Comparison of ENCODE assay signal across 7 mouse cellular contexts in genomic region chr13:55622156-55622648, GRCm38 (mm10). TPM values are rescaled to one million over a fixed set of nuclear protein-coding genes. Genes with fewer than 3 reads are reported as not detected.
DNase-seq lines count a peak whose midpoint lies in the region; ATAC-seq and TF ChIP-seq lines count a peak whose summit lies in the region.
"Not testable (repeated sequence)": the region's sequence is repeated elsewhere in the genome, so short reads cannot be mapped to it uniquely, and the experiment has no call there.

No protein-coding gene starts in this region.

- peaks cover 36% of the 10 kb centered on the region for H3K79me2 ChIP-seq in macrophage (ENCODE audit: inconsistent target)

- TF ChIP-seq CTCF in cerebellum, adult 2 months (IDR thresholded peaks at IDR 0.05; ENCODE audit: borderline replicate concordance, insufficient read depth, low read depth, low read length); heart, postnatal 0 days (IDR thresholded peaks at IDR 0.05; ENCODE audit: low read depth); kidney, adult 2 months (conservative IDR thresholded peaks at IDR 0.05; ENCODE audit: insufficient read depth, insufficient read length, low read depth, low read length): not testable (repeated sequence)

- TF ChIP-seq EP300 in heart, postnatal 0 days (IDR thresholded peaks at IDR 0.05; ENCODE audit: low read depth) = not testable (repeated sequence)

- peak overlapping the region; percentile 83 for H3K9ac ChIP-seq in forebrain, embryonic 13.5 days
- H3K9ac ChIP-seq in heart, postnatal 0 days (replicated peaks; ENCODE audit: low read depth, low read length) = peak overlapping the region; percentile 82
- H3K9ac ChIP-seq in limb, embryonic 15.5 days = peak overlapping the region; percentile 35
- peak overlapping the region; percentile 62 for H3K9ac ChIP-seq in neural tube, embryonic 14.5 days (replicated peaks; ENCODE audit: low read depth, low read length)

- H3K27me3 ChIP-seq in cerebellum, adult 2 months (ENCODE audit: control insufficient read depth, insufficient read depth, low read length); forebrain, embryonic 13.5 days; heart, postnatal 0 days (ENCODE audit: control insufficient read depth, insufficient read depth, low read length); kidney, adult 2 months (replicated peaks; ENCODE audit: control insufficient read depth, insufficient read depth, low read length); limb, embryonic 15.5 days; neural tube, embryonic 14.5 days (ENCODE audit: control insufficient read depth, insufficient read depth, low read length): not testable (repeated sequence)

- 19% methylated on average over 20 of the region's 20 CpGs for WGBS in cerebellum, adult 2 months
- 25% methylated on average over 20 of the region's 20 CpGs for WGBS in forebrain, embryonic 13.5 days
- WGBS in heart, postnatal 0 days = 17% methylated on average over 20 of the region's 20 CpGs
- WGBS in kidney, adult 2 months = 14% methylated on average over 20 of the region's 20 CpGs
- WGBS in limb, embryonic 15.5 days = 21% methylated on average over 20 of the region's 20 CpGs
- WGBS in macrophage (ENCODE audit: missing documents) = 3% methylated on average over 19 of the region's 20 CpGs
- 23% methylated on average over 20 of the region's 20 CpGs for WGBS in neural tube, embryonic 14.5 days

- H3K4me2 ChIP-seq in forebrain, embryonic 13.5 days = peak overlapping the region; percentile 87
- peak overlapping the region; percentile 69 for H3K4me2 ChIP-seq in heart, postnatal 0 days (ENCODE audit: low read depth, low read length)
- peak overlapping the region; percentile 61 for H3K4me2 ChIP-seq in limb, embryonic 15.5 days
- peak overlapping the region; percentile 90 for H3K4me2 ChIP-seq in neural tube, embryonic 14.5 days (ENCODE audit: low read depth, low read length)

- not testable (repeated sequence) for H3K27ac ChIP-seq in cerebellum, adult 2 months (ENCODE audit: insufficient read depth, low read length)
- H3K27ac ChIP-seq in forebrain, embryonic 13.5 days = peak overlapping the region; percentile 81
- H3K27ac ChIP-seq in heart, postnatal 0 days (ENCODE audit: low read depth) = peak overlapping the region; percentile 75
- peak overlapping the region; percentile 90; the same call in 1 of the 2 replicates for H3K27ac ChIP-seq in kidney, adult 2 months (ENCODE audit: insufficient read depth, low read depth, low read length)
- H3K27ac ChIP-seq in limb, embryonic 15.5 days = peak overlapping the region; percentile 87
- peak overlapping the region; percentile 89 for H3K27ac ChIP-seq in macrophage
- H3K27ac ChIP-seq in neural tube, embryonic 14.5 days (ENCODE audit: low read depth, low read length) = peak overlapping the region; percentile 93

- not testable (repeated sequence) for TF ChIP-seq POLR2A in cerebellum, adult 2 months (IDR thresholded peaks at IDR 0.05; ENCODE audit: borderline replicate concordance, insufficient read depth, low read length); kidney, adult 2 months (IDR thresholded peaks at IDR 0.05; ENCODE audit: low read depth, low read length)

- peaks cover 26% of the 10 kb centered on the region for H3K36me3 ChIP-seq in forebrain, embryonic 13.5 days (ENCODE audit: poor library complexity, severe bottlenecking)
- peaks cover 14% of the 10 kb centered on the region; the same call in 1 of the 2 replicates for H3K36me3 ChIP-seq in heart, postnatal 0 days (replicated peaks; ENCODE audit: control insufficient read depth, insufficient read depth, low read length)
- not testable (repeated sequence) for H3K36me3 ChIP-seq in kidney, adult 2 months (ENCODE audit: control insufficient read depth, insufficient read depth, low read length); neural tube, embryonic 14.5 days (ENCODE audit: control insufficient read depth, insufficient read depth, low read length)
- peaks cover 19% of the 10 kb centered on the region for H3K36me3 ChIP-seq in limb, embryonic 15.5 days
- peaks cover 14% of the 10 kb centered on the region; the same call in 1 of the 2 replicates for H3K36me3 ChIP-seq in macrophage (ENCODE audit: inconsistent target)

- not testable (repeated sequence) for ATAC-seq in forebrain, embryonic 13.5 days
- peak; percentile 3; the same call in 1 of the 2 replicates for ATAC-seq in heart, postnatal 0 days (ENCODE audit: insufficient read depth, low read depth)
- 0 out of 2 replicates have a peak, but pooled peaks have one; percentile 9 for ATAC-seq in limb, embryonic 15.5 days (ENCODE audit: insufficient number of reproducible peaks, low FRiP score, low TSS enrichment, low read depth)
- ATAC-seq in neural tube, embryonic 14.5 days (ENCODE audit: low read depth) = peak; percentile 0; the same call in 1 of the 2 replicates

- H3K4me1 ChIP-seq in cerebellum, adult 2 months (ENCODE audit: control insufficient read depth, insufficient read depth, low read length); heart, postnatal 0 days (ENCODE audit: control insufficient read depth, insufficient read depth); kidney, adult 2 months (ENCODE audit: control insufficient read depth, insufficient read depth, low read length): not testable (repeated sequence)
- H3K4me1 ChIP-seq in forebrain, embryonic 13.5 days = peaks cover 31% of the 10 kb centered on the region
- peaks cover 18% of the 10 kb centered on the region for H3K4me1 ChIP-seq in limb, embryonic 15.5 days
- peaks cover 12% of the 10 kb centered on the region for H3K4me1 ChIP-seq in neural tube, embryonic 14.5 days (ENCODE audit: control insufficient read depth, insufficient read depth, low read length)

- H3K4me3 ChIP-seq in cerebellum, adult 2 months (replicated peaks; ENCODE audit: insufficient read depth, low read depth, low read length) = peak overlapping the region; percentile 94
- peak overlapping the region; percentile 85 for H3K4me3 ChIP-seq in forebrain, embryonic 13.5 days
- H3K4me3 ChIP-seq in heart, postnatal 0 days (ENCODE audit: low read depth, low read length) = peak overlapping the region; percentile 85
- peak overlapping the region; percentile 88 for H3K4me3 ChIP-seq in kidney, adult 2 months (ENCODE audit: insufficient read depth, low read depth, low read length)
- peak overlapping the region; percentile 68 for H3K4me3 ChIP-seq in limb, embryonic 15.5 days
- H3K4me3 ChIP-seq in macrophage (ENCODE audit: inconsistent target) = peak overlapping the region; percentile 82
- peak overlapping the region; percentile 62 for H3K4me3 ChIP-seq in neural tube, embryonic 14.5 days (ENCODE audit: low read depth, low read length)

- H3K9me3 ChIP-seq in forebrain, embryonic 13.5 days (replicated peaks); heart, postnatal 0 days (replicated peaks; ENCODE audit: control insufficient read depth, low read length); limb, embryonic 15.5 days; neural tube, embryonic 14.5 days (ENCODE audit: control insufficient read depth, low read length): not testable (repeated sequence)

- DNase-seq in cerebellum, adult 2 months = peak; percentile 15 to 31
- not testable (repeated sequence) for DNase-seq in heart, postnatal 0 days (ENCODE audit: low spot score); kidney, adult 2 months

RNA-seq across cellular contexts. Expression of gene Caml, which starts 0.6 kb away (rescaled TPM):
- 63.9 and 64.3 TPM in 2 replicates for polyA plus RNA-seq in cerebellum, adult 2 months (2012; rRNA removed)
- 88.0 and 88.7 TPM in 2 replicates for polyA plus RNA-seq in forebrain, embryonic 13.5 days (2015; fragmentation: Nextera tagmentation; extraction: Ambion mirVana)
- total RNA-seq in heart, postnatal 0 days (2014; rRNA removed; ENCODE audit: low replicate concordance) = 17.9 and 18.5 TPM in 2 replicates
- 30.9 and 31.0 TPM in 2 replicates for polyA plus RNA-seq in heart, postnatal 0 days (2015; fragmentation: Nextera tagmentation; extraction: Ambion mirVana)
- 21.4 and 26.6 TPM in 2 replicates for polyA plus RNA-seq in kidney, adult 2 months (2012; rRNA removed)
- 56.0 and 57.8 TPM in 2 replicates for polyA plus RNA-seq in limb, embryonic 15.5 days (2015; fragmentation: Nextera tagmentation; extraction: Ambion mirVana)
- 100 to 1,000 TPM in 2 of 26 experiments, 10 to 100 TPM in 24; 10.5 to 122 (median 45.4) TPM for total RNA-seq in macrophage (2018; cell fraction: chromatin; rRNA removed)
- total RNA-seq in macrophage (2018; cell fraction: cytosol; rRNA removed) = 10 to 100 TPM; 21.5 to 38.5 (median 32.8) TPM
- total RNA-seq in macrophage (2018; cell fraction: nucleus; rRNA removed) = 100 to 1,000 TPM in 2 of 26 experiments, 10 to 100 TPM in 24; 14.6 to 118 (median 39.5) TPM
- 34.6 to 38.5 TPM (median 35.0 TPM) in 3 replicates for polyA plus RNA-seq in macrophage (2018)
- polyA plus RNA-seq in neural tube, embryonic 14.5 days (2014; fragmentation: Nextera tagmentation; extraction: Ambion mirVana) = 112 and 118 TPM in 2 replicates

RNA-seq across cellular contexts. Expression of gene Ddx46, which starts 12.6 kb away (rescaled TPM):
- 55.3 and 58.6 TPM in 2 replicates for polyA plus RNA-seq in cerebellum, adult 2 months (2012; rRNA removed)
- 36.6 and 38.6 TPM in 2 replicates for polyA plus RNA-seq in forebrain, embryonic 13.5 days (2015; fragmentation: Nextera tagmentation; extraction: Ambion mirVana)
- total RNA-seq in heart, postnatal 0 days (2014; rRNA removed; ENCODE audit: low replicate concordance) = 8.9 and 10.6 TPM in 2 replicates
- 13.1 and 14.3 TPM in 2 replicates for polyA plus RNA-seq in heart, postnatal 0 days (2015; fragmentation: Nextera tagmentation; extraction: Ambion mirVana)
- polyA plus RNA-seq in kidney, adult 2 months (2012; rRNA removed) = 12.3 and 13.0 TPM in 2 replicates
- 30.7 and 33.4 TPM in 2 replicates for polyA plus RNA-seq in limb, embryonic 15.5 days (2015; fragmentation: Nextera tagmentation; extraction: Ambion mirVana)
- total RNA-seq in macrophage (2018; cell fraction: chromatin; rRNA removed) = 100 to 1,000 TPM in 15 of 26 experiments, 10 to 100 TPM in 11; 43.6 to 182 (median 110) TPM
- total RNA-seq in macrophage (2018; cell fraction: cytosol; rRNA removed) = 10 to 100 TPM; 16.3 to 32.9 (median 26.4) TPM
- 10 to 100 TPM; 35.0 to 97.8 (median 52.3) TPM for total RNA-seq in macrophage (2018; cell fraction: nucleus; rRNA removed)
- polyA plus RNA-seq in macrophage (2018) = 30.1 to 38.6 TPM (median 34.6 TPM) in 3 replicates
- polyA plus RNA-seq in neural tube, embryonic 14.5 days (2014; fragmentation: Nextera tagmentation; extraction: Ambion mirVana) = 31.2 and 35.4 TPM in 2 replicates

RNA-seq across cellular contexts. Expression of gene B4galt7, which starts 22.5 kb away (rescaled TPM):
- 27.9 and 32.0 TPM in 2 replicates for polyA plus RNA-seq in cerebellum, adult 2 months (2012; rRNA removed)
- 34.7 and 35.8 TPM in 2 replicates for polyA plus RNA-seq in forebrain, embryonic 13.5 days (2015; fragmentation: Nextera tagmentation; extraction: Ambion mirVana)
- total RNA-seq in heart, postnatal 0 days (2014; rRNA removed; ENCODE audit: low replicate concordance) = 24.5 and 37.6 TPM in 2 replicates
- polyA plus RNA-seq in heart, postnatal 0 days (2015; fragmentation: Nextera tagmentation; extraction: Ambion mirVana) = 15.7 and 17.3 TPM in 2 replicates
- polyA plus RNA-seq in kidney, adult 2 months (2012; rRNA removed) = 15.0 and 15.7 TPM in 2 replicates
- 34.0 TPM in 2 replicates for polyA plus RNA-seq in limb, embryonic 15.5 days (2015; fragmentation: Nextera tagmentation; extraction: Ambion mirVana)
- total RNA-seq in macrophage (2018; cell fraction: chromatin; rRNA removed) = 10 to 100 TPM; 14.2 to 67.3 (median 34.5) TPM
- 10 to 100 TPM; 10.8 to 26.8 (median 21.3) TPM for total RNA-seq in macrophage (2018; cell fraction: cytosol; rRNA removed)
- 10 to 100 TPM; 19.6 to 72.5 (median 35.0) TPM for total RNA-seq in macrophage (2018; cell fraction: nucleus; rRNA removed)
- 11.0 to 27.4 TPM (median 23.7 TPM) in 3 replicates for polyA plus RNA-seq in macrophage (2018)
- polyA plus RNA-seq in neural tube, embryonic 14.5 days (2014; fragmentation: Nextera tagmentation; extraction: Ambion mirVana) = 32.7 and 40.4 TPM in 2 replicates

RNA-seq across cellular contexts. Expression of gene Tmed9, which starts 48.7 kb away (rescaled TPM):
- 107 and 113 TPM in 2 replicates for polyA plus RNA-seq in cerebellum, adult 2 months (2012; rRNA removed)
- 101 and 120 TPM in 2 replicates for polyA plus RNA-seq in forebrain, embryonic 13.5 days (2015; fragmentation: Nextera tagmentation; extraction: Ambion mirVana)
- total RNA-seq in heart, postnatal 0 days (2014; rRNA removed; ENCODE audit: low replicate concordance) = 22.0 and 50.3 TPM in 2 replicates
- 78.6 and 82.0 TPM in 2 replicates for polyA plus RNA-seq in heart, postnatal 0 days (2015; fragmentation: Nextera tagmentation; extraction: Ambion mirVana)
- 74.0 and 92.5 TPM in 2 replicates for polyA plus RNA-seq in kidney, adult 2 months (2012; rRNA removed)
- 214 and 263 TPM in 2 replicates for polyA plus RNA-seq in limb, embryonic 15.5 days (2015; fragmentation: Nextera tagmentation; extraction: Ambion mirVana)
- 10 to 100 TPM in 25 of 26 experiments, 1 to 10 TPM in 1; 9.6 to 54.7 (median 26.0) TPM for total RNA-seq in macrophage (2018; cell fraction: chromatin; rRNA removed)
- 100 to 1,000 TPM in 24 of 26 experiments, 10 to 100 TPM in 2; 93.8 to 140 (median 121) TPM for total RNA-seq in macrophage (2018; cell fraction: cytosol; rRNA removed)
- total RNA-seq in macrophage (2018; cell fraction: nucleus; rRNA removed) = 100 to 1,000 TPM in 10 of 26 experiments, 10 to 100 TPM in 16; 44.9 to 168 (median 95.7) TPM
- polyA plus RNA-seq in macrophage (2018) = 100 to 185 TPM (median 135 TPM) in 3 replicates
- 49.3 and 57.0 TPM in 2 replicates for polyA plus RNA-seq in neural tube, embryonic 14.5 days (2014; fragmentation: Nextera tagmentation; extraction: Ambion mirVana)

RNA-seq across cellular contexts. Expression of gene Fam193b, which starts 51.3 kb away (rescaled TPM):
- 127 and 128 TPM in 2 replicates for polyA plus RNA-seq in cerebellum, adult 2 months (2012; rRNA removed)
- polyA plus RNA-seq in forebrain, embryonic 13.5 days (2015; fragmentation: Nextera tagmentation; extraction: Ambion mirVana) = 58.1 and 58.7 TPM in 2 replicates
- total RNA-seq in heart, postnatal 0 days (2014; rRNA removed; ENCODE audit: low replicate concordance) = 17.7 and 19.6 TPM in 2 replicates
- polyA plus RNA-seq in heart, postnatal 0 days (2015; fragmentation: Nextera tagmentation; extraction: Ambion mirVana) = 9.5 and 10.3 TPM in 2 replicates
- polyA plus RNA-seq in kidney, adult 2 months (2012; rRNA removed) = 85.6 and 102 TPM in 2 replicates
- polyA plus RNA-seq in limb, embryonic 15.5 days (2015; fragmentation: Nextera tagmentation; extraction: Ambion mirVana) = 34.8 and 35.4 TPM in 2 replicates
- 100 to 1,000 TPM in 25 of 26 experiments, 10 to 100 TPM in 1; 86.4 to 300 (median 175) TPM for total RNA-seq in macrophage (2018; cell fraction: chromatin; rRNA removed)
- 10 to 100 TPM in 9 of 26 experiments, 1 to 10 TPM in 17; 2.3 to 18.1 (median 8.0) TPM for total RNA-seq in macrophage (2018; cell fraction: cytosol; rRNA removed)
- 100 to 1,000 TPM in 12 of 26 experiments, 10 to 100 TPM in 14; 43.5 to 203 (median 99.4) TPM for total RNA-seq in macrophage (2018; cell fraction: nucleus; rRNA removed)
- 11.7 to 25.1 TPM (median 12.9 TPM) in 3 replicates for polyA plus RNA-seq in macrophage (2018)
- polyA plus RNA-seq in neural tube, embryonic 14.5 days (2014; fragmentation: Nextera tagmentation; extraction: Ambion mirVana) = 47.1 and 50.1 TPM in 2 replicates
